Mouse (Mus musculus) midbrain, embryonic 12.5 days (tissue): Measurements from ENCODE around the gene Fgl2. TPM values are rescaled to one million over a fixed set of nuclear protein-coding genes. Genes with fewer than 3 reads are reported as not detected.
"Not testable (repeated sequence)": the region's sequence is repeated elsewhere in the genome, so short reads cannot be mapped to it uniquely, and the experiment has no call there.

Source experiments
- ATAC-seq: fragments of 200-750 bp; cut with Nextera tagmentation; 2 replicates; pipeline ENCODE4 v1.8.0; 2017; ENCODE audit warnings: low read depth, moderate TSS enrichment, moderate library complexity; ENCODE audit not compliant: low FRiP score
- H3K27ac ChIP-seq: fragments of 300-500 bp; sonication (generic); replicated peaks from 2 replicates; pipeline ENCODE4 v1.5.1; 2016; ENCODE audit warnings: mild to moderate bottlenecking
- H3K27me3 ChIP-seq: fragments of 300-500 bp; sonication (generic); 2 replicates; pipeline ENCODE4 v1.6.1; 2016; ENCODE audit warnings: mild to moderate bottlenecking
- H3K36me3 ChIP-seq: fragments of 300-500 bp; sonication (generic); 2 replicates; pipeline ENCODE4 v1.6.1; 2016
- H3K4me1 ChIP-seq: fragments of 300-500 bp; sonication (generic); 2 replicates; pipeline ENCODE4 v1.6.1; 2016
- H3K4me2 ChIP-seq: fragments of 300-500 bp; sonication (generic); replicated peaks from 2 replicates; pipeline ENCODE4 v1.6.1; 2016; ENCODE audit warnings: mild to moderate bottlenecking, moderate library complexity
- H3K4me3 ChIP-seq: fragments of 300-500 bp; sonication (generic); 2 replicates; pipeline ENCODE4 v1.5.1; 2016; ENCODE audit warnings: mild to moderate bottlenecking
- H3K9ac ChIP-seq: fragments of 300-500 bp; sonication (generic); replicated peaks from 2 replicates; pipeline ENCODE4 v1.6.1; 2016; ENCODE audit warnings: mild to moderate bottlenecking, moderate library complexity
- H3K9me3 ChIP-seq: fragments of 300-500 bp; sonication (generic); 2 replicates; pipeline ENCODE4 v1.6.1; 2016; ENCODE audit warnings: mild to moderate bottlenecking
- WGBS: fragments of 180-500 bp; shearing (Covaris S2); methylation state at CpG from one replicate; pipeline ENCODE4 v1.1.7; 2016; 5-methylcytosine and 5-hydroxymethylcytosine counted together
- polyA plus RNA-seq: library from polyadenylated mRNA; unstranded; fragments of >200 nt; fragmentation: Nextera tagmentation; extraction: Ambion mirVana; gene quantifications from 2 replicates; pipeline ENCODE4 v1.2.1, GENCODE M21; 2016

Gene Fgl2
- polyA plus RNA-seq: 1.2 and 2.2 TPM in 2 replicates

DNA sequence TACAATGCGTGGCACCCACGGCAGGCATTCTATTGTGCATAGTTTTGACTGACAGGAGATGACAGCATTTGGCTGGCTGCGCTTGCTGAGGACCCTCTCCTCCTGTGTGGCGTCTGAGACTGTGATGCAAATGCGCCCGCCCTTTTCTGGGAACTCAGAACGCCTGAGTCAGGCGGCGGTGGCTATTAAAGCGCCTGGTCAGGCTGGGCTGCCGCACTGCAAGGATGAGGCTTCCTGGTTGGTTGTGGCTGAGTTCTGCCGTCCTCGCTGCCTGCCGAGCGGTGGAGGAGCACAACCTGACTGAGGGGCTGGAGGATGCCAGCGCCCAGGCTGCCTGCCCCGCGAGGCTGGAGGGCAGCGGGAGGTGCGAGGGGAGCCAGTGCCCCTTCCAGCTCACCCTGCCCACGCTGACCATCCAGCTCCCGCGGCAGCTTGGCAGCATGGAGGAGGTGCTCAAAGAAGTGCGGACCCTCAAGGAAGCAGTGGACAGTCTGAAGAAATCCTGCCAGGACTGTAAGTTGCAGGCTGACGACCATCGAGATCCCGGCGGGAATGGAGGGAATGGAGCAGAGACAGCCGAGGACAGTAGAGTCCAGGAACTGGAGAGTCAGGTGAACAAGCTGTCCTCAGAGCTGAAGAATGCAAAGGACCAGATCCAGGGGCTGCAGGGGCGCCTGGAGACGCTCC, at the start of gene Fgl2:
TSS of gene Fgl2 (plus strand) at position 150 of the 687 bp plus-strand sequence.
- Histone ChIP-seq H3K27ac (0 out of 2 replicates have a peak within 1 kb of the TSS, but pooled peaks have one; percentile 1), H3K4me1 (peaks cover 13% of the 10 kb centered on the region; the same call in 1 of the 2 replicates), H3K4me2 (peak within 1 kb of the TSS; percentile 77), H3K36me3 (no peaks in the 10 kb centered on the region), H3K9me3 (no peaks in the 10 kb centered on the region), H3K9ac (peak within 1 kb of the TSS; percentile 68), H3K4me3 (peak within 1 kb of the TSS; percentile 49), H3K27me3 (peaks cover 12% of the 10 kb centered on the region; the same call in 1 of the 2 replicates)
- peak; percentile 96 for ATAC-seq
- WGBS: 5% methylated on average over 31 of the region's 31 CpGs

DNA sequence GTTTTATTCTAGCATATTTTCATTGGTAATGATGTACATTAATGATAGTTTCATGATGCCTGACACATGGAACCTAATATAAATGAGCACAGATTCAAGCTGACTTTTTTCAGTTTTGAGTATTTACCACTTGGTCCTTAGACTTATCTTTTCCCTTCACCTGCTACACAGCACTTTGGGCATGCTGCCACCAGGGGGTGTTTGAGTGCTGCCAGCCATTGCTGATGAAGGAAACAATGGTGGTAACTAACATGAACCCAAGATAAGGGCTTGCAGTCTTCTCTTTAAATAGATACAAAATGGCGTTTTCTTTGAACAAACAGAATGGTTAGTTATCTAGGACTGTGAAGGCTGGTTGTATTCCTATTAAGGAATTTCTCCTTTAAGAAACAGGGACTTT, 45.9 kb upstream of the Fgl2 start:
- Histone ChIP-seq H3K9ac (no peak overlapping the region), H3K9me3 (no peaks in the 10 kb centered on the region), H3K27me3 (no peaks in the 10 kb centered on the region), H3K4me3 (no peak overlapping the region), H3K36me3 (no peaks in the 10 kb centered on the region), H3K4me1 (peaks cover 13% of the 10 kb centered on the region), H3K4me2 (no peak overlapping the region), H3K27ac (no peak overlapping the region)
- peak; percentile 54; the same call in 1 of the 2 replicates for ATAC-seq
- 41% methylated on average over 1 of the region's 1 CpGs for WGBS

GRCm38 (mm10) chr5:21328560-21328959, 43.9 kb upstream of the Fgl2 start:
- Histone ChIP-seq H3K9ac (no peak overlapping the region), H3K4me2 (no peak overlapping the region), H3K27ac (no peak overlapping the region), H3K27me3 (no peaks in the 10 kb centered on the region), H3K36me3 (no peaks in the 10 kb centered on the region), H3K4me3 (no peak overlapping the region), H3K4me1 (peaks cover 13% of the 10 kb centered on the region), H3K9me3 (no peaks in the 10 kb centered on the region)
- WGBS: 70% methylated on average over 1 of the region's 1 CpGs
- no peak for ATAC-seq

DNA sequence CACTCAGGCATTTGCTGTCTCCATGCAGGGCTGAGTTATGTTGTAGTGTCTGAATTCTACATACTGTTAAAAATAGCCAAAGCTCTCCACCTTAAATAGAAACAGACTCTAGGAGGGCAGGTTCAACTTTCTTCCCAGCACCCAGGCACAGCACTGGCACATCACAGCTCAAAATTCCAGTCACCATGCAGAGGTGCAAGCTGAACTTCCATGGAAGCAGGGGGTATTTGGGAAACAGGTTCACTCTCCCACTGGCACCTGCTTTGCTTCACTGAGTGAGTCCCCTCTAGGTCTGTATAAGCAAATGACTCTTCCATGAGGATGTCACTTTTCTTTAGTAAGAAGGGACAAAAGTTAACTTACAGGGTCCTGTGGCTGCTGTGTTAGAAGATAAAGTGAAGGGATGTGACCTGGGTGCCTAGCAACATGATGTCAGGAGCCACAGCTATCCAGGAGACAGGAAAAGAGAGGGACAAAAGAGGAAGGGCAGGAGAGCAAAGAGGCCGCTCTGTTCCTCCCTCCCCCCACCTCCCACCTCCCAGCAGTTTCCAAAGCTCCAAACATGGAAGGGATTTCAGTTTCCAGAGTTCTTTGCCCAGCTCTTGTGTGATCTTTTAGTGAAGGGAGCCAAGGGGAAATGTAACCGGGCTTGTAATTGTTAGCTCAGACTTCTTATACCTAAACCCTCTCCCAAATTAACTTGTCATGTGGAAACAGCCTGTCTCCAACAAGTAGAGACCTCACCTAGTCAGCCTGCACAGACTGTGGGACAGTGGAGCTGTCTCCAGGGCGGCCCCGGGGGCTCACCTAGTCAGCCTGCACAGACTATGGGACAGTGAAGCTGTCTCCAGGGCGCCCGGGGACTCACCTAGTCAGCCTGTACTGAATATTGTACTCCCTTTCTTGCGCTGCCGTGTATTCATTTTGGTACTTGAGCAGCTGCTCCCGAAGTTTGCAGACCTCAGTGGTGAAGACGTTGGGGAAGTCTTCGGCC, 42.5 kb upstream of the Fgl2 start:
- Histone ChIP-seq H3K9ac (no peak overlapping the region), H3K4me1 (peaks cover 13% of the 10 kb centered on the region), H3K27ac (no peak overlapping the region), H3K4me2 (no peak overlapping the region), H3K36me3 (no peaks in the 10 kb centered on the region), H3K9me3 (no peaks in the 10 kb centered on the region), H3K4me3 (no peak overlapping the region), H3K27me3 (no peaks in the 10 kb centered on the region)
- ATAC-seq: 0 out of 2 replicates have a peak, but pooled peaks have one; percentile 52
- 28% methylated on average over 11 of the region's 11 CpGs for WGBS

DNA sequence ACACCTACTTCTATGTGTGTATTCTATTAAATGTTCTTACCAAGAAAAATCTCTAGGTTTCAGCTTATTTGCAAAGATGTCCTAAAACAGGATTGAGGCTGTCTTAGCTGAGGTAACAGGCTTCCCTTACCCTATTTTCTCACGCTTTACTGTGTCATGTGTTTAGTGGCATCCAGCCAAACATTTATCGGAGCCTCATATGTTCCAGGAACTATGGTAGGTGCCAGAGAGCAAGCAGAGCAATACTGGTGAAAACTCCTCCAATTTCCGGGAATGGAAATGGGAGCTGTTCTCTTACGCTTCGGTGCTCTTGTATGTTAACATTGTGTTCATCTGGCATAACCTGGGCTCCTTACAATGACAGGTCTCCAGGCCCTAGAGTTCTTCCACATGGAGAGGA, 40.8 kb upstream of the Fgl2 start:
- 91% methylated on average over 5 of the region's 5 CpGs for WGBS
- ATAC-seq: no peak

DNA sequence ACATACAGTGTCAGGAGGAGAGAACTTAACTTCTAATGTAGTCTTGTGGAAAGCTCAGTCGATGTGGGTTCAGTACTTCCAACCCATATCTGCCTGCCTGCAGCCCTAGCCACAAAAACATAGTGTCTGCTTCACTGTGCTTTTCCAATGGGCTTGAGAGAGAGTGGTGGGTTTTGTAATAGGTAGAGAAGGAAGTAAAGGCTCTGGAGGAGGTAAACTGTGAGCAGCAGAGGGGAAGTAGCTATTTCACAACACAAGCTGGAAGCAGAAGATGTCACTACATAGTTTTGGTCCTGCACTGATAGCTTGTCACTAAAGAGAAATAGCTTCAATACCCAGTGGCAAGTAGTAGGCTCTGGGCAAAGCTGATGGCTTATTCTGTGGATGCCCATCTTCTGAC, 40.3 kb upstream of the Fgl2 start:
- no peaks in the 10 kb centered on the region for H3K9me3 ChIP-seq
- no peak overlapping the region for H3K4me2 ChIP-seq
- no peak for ATAC-seq
- H3K36me3 ChIP-seq: no peaks in the 10 kb centered on the region
- no peak overlapping the region for H3K4me3 ChIP-seq
- H3K27me3 ChIP-seq: no peaks in the 10 kb centered on the region
- no peak overlapping the region for H3K9ac ChIP-seq
- peaks cover 13% of the 10 kb centered on the region for H3K4me1 ChIP-seq
- H3K27ac ChIP-seq: no peak overlapping the region
- 89% methylated on average over 1 of the region's 1 CpGs for WGBS

More for the DNA sequence above, 40.8 kb upstream of the Fgl2 start:
- H3K4me1 ChIP-seq: peaks cover 13% of the 10 kb centered on the region
- no peak overlapping the region for H3K9ac ChIP-seq
- H3K4me3 ChIP-seq: no peak overlapping the region
- no peaks in the 10 kb centered on the region for H3K9me3 ChIP-seq
- no peak overlapping the region for H3K27ac ChIP-seq
- H3K27me3 ChIP-seq: no peaks in the 10 kb centered on the region
- H3K4me2 ChIP-seq: no peak overlapping the region
- no peaks in the 10 kb centered on the region for H3K36me3 ChIP-seq

DNA sequence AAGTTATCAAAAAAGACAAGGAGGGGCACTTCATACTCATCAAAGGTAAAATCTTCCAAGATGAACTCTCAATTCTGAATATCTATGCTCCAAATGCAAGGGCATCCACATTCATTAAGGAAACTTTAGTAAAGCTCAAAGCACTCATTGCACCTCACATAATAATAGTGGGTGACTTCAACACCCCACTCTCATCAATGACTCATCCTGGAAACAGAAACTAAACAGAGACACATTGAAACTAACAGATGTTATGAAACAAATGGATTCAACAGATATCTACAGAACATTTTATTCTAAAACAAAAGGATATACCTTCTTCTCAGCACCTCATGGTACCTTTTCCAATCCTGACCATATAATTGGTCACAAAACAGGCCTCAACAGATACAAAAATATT, 30.2 kb upstream of the Fgl2 start:
- not testable (repeated sequence) for H3K27me3 ChIP-seq, ATAC-seq, H3K4me2 ChIP-seq, H3K9ac ChIP-seq, H3K4me1 ChIP-seq, H3K9me3 ChIP-seq, H3K27ac ChIP-seq, H3K36me3 ChIP-seq, H3K4me3 ChIP-seq

DNA sequence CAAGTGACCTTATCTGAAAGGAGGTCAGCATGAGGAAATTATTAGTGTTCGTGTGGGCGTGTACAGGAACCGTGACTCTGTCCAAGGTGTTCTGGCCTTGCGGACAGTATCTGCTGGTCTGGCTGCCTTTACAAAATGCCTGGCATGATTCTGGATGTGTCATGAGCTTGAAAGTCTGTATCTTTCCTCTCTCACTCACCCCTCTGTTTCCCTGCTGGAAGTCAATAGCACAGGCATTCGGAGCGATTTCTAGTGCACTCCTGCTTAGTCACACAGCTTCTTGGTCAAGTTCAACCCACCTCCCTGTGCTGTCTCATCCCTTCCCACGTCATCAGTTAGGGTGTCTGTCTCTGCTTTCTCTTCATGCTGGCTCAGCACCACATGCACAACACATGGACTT, 24.1 kb upstream of the Fgl2 start:
- H3K27ac ChIP-seq: no peak overlapping the region
- no peak overlapping the region for H3K4me3 ChIP-seq
- no peaks in the 10 kb centered on the region for H3K9me3 ChIP-seq
- no peak overlapping the region for H3K4me2 ChIP-seq
- H3K4me1 ChIP-seq: no peaks in the 10 kb centered on the region
- H3K27me3 ChIP-seq: no peaks in the 10 kb centered on the region
- H3K36me3 ChIP-seq: no peaks in the 10 kb centered on the region
- 90% methylated on average over 7 of the region's 7 CpGs for WGBS
- H3K9ac ChIP-seq: no peak overlapping the region
- ATAC-seq: no peak

- no peak overlapping the region for H3K4me3 ChIP-seq
- H3K9me3 ChIP-seq: no peaks in the 10 kb centered on the region
- no peaks in the 10 kb centered on the region for H3K36me3 ChIP-seq
- no peak overlapping the region for H3K4me2 ChIP-seq
- no peak overlapping the region for H3K9ac ChIP-seq
- no peaks in the 10 kb centered on the region for H3K27me3 ChIP-seq
- H3K27ac ChIP-seq: no peak overlapping the region
- H3K4me1 ChIP-seq: peaks cover 8% of the 10 kb centered on the region; the same call in 1 of the 2 replicates
- no peak for ATAC-seq
Measured at GRCm38 (mm10) chr5:21351678-21352077, 20.8 kb upstream of the Fgl2 start.

DNA sequence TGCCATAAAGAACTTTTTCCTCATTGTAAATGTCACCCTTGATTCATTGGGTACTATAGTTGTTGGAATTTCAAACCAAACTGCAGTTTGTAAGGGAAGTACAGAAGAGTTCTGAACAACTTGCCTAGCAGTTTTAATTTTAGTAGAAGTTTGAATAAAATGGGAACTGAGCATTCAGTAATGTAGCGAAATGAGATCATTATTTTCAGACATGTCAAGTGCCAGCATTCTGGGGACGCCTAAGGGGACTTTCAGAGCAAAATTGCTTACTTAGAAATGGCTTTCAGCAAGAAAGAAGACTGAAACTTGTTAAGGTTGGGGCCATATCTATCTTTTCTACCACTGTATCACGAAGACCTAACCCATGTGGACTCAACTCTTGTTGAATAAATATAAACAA, 13.8 kb upstream of the Fgl2 start:
- Histone ChIP-seq H3K9ac (no peak overlapping the region), H3K4me2 (no peak overlapping the region), H3K4me1 (peaks cover 8% of the 10 kb centered on the region; the same call in 1 of the 2 replicates), H3K4me3 (no peak overlapping the region), H3K36me3 (no peaks in the 10 kb centered on the region), H3K27me3 (no peaks in the 10 kb centered on the region), H3K27ac (no peak overlapping the region), H3K9me3 (no peaks in the 10 kb centered on the region)
- no peak for ATAC-seq
- WGBS: 89% methylated on average over 3 of the region's 3 CpGs

DNA sequence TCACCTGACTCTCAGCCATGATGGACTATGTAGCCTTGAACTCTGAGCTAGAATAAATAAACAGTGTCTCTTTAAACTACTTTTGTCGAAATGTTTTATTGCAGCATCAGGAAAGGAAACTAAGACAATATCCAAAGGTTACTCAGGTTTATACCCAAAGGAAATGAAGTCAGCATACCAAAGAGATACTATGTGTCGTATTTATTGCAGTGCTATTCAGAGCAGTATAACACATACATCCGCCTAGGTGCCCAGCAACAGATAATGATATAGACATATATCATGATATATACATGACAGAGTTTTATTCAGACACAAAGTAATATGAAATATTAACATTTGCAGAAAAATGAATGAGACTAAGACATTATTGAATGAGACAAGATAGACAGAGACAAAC, 9.1 kb upstream of the Fgl2 start:
- H3K27ac ChIP-seq: no peak overlapping the region
- H3K4me2 ChIP-seq: no peak overlapping the region
- no peaks in the 10 kb centered on the region for H3K27me3 ChIP-seq
- no peaks in the 10 kb centered on the region for H3K4me1 ChIP-seq
- no peaks in the 10 kb centered on the region for H3K36me3 ChIP-seq
- no peak overlapping the region for H3K4me3 ChIP-seq
- WGBS: 89% methylated on average over 3 of the region's 3 CpGs
- ATAC-seq: no peak
- no peaks in the 10 kb centered on the region for H3K9me3 ChIP-seq
- no peak overlapping the region for H3K9ac ChIP-seq
